Mouse (Mus musculus) liver, postnatal 0 days (tissue): Measurements from ENCODE around the gene Gm853.

ENCODE experiments used
- CTCF ChIP-seq: sonication (generic); IDR thresholded peaks from 2 replicates; pipeline ENCODE4 v1.5.1; 2016; ENCODE audit warnings: antibody characterized with exemption, low read depth
- EP300 ChIP-seq: IDR thresholded peaks from 2 replicates; pipeline ENCODE4 v1.6.1; 2016; ENCODE audit warnings: antibody characterized with exemption, low read depth, mild to moderate bottlenecking

DNA sequence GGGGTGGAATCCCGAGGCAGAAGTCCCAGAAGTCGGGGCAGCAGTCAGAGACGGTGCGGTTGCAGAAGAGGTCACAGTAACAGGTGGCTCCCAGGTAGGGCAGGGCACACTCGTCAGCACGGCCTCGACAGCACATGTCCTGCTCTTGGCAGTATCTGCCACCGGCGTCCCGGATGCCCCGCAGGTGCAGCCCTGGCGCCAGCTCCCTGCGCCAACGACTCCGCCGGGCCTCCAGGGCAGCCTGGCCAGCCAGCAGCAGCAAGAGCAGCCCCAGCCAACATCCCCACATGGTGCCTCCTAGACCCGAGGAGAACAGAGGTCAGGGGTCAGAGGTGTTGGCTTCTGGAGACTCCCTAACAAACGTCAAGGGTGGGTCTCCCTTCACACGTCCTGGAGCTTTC, 48.3 kb downstream of the Gm853 start:
- TF ChIP-seq EP300, result no peak
- no peak for TF ChIP-seq CTCF
